Mouse (Mus musculus) liver, embryonic 12.5 days (tissue): ENCODE measurements around the gene Eno4. TPM values are rescaled to one million over a fixed set of nuclear protein-coding genes. Genes with fewer than 3 reads are reported as not detected.
"Not testable (repeated sequence)": the region's sequence is repeated elsewhere in the genome, so short reads cannot be mapped to it uniquely, and the experiment has no call there.

Source experiments
- ATAC-seq: fragments of 200-750 bp; cut with Nextera tagmentation; 2 replicates; pipeline ENCODE4 v1.8.0; 2017; ENCODE audit warnings: moderate number of reproducible peaks, mild to moderate bottlenecking, moderate library complexity
- H3K27ac ChIP-seq: fragments of 300-500 bp; sonication (generic); 2 replicates; pipeline ENCODE4 v1.5.1; 2016; ENCODE audit warnings: mild to moderate bottlenecking
- H3K27me3 ChIP-seq: fragments of 300-500 bp; sonication (generic); replicated peaks from 2 replicates; pipeline ENCODE4 v1.6.1; 2016; ENCODE audit warnings: mild to moderate bottlenecking, moderate library complexity
- H3K36me3 ChIP-seq: fragments of 300-500 bp; sonication (generic); 2 replicates; pipeline ENCODE4 v1.6.1; 2016; ENCODE audit warnings: mild to moderate bottlenecking, moderate library complexity
- H3K4me1 ChIP-seq: fragments of 300-500 bp; sonication (generic); 2 replicates; pipeline ENCODE4 v1.6.1; 2016
- H3K4me2 ChIP-seq: fragments of 300-500 bp; sonication (generic); 2 replicates; pipeline ENCODE4 v1.6.1; 2016; ENCODE audit warnings: mild to moderate bottlenecking, moderate library complexity
- H3K4me3 ChIP-seq: fragments of 300-500 bp; sonication (generic); 2 replicates; pipeline ENCODE4 v1.5.1; 2016; ENCODE audit warnings: mild to moderate bottlenecking, moderate library complexity
- H3K9ac ChIP-seq: fragments of 300-500 bp; sonication (generic); 2 replicates; pipeline ENCODE4 v1.6.1; 2016; ENCODE audit warnings: mild to moderate bottlenecking, moderate library complexity
- H3K9me3 ChIP-seq: fragments of 300-500 bp; sonication (generic); replicated peaks from 2 replicates; pipeline ENCODE4 v1.6.1; 2016; ENCODE audit warnings: mild to moderate bottlenecking, moderate library complexity
- WGBS: fragments of 180-500 bp; shearing (Covaris S2); methylation state at CpG from one replicate; pipeline ENCODE4 v1.1.7; 2016; ENCODE audit not compliant: insufficient replicate concordance; 5-methylcytosine and 5-hydroxymethylcytosine counted together
- polyA plus RNA-seq: library from polyadenylated mRNA; unstranded; fragments of >200 nt; fragmentation: Nextera tagmentation; extraction: Ambion mirVana; gene quantifications from 2 replicates; pipeline ENCODE4 v1.2.1, GENCODE M21; 2016

Eno4 gene
- 0.10 and 0.12 TPM in 2 replicates for polyA plus RNA-seq

DNA sequence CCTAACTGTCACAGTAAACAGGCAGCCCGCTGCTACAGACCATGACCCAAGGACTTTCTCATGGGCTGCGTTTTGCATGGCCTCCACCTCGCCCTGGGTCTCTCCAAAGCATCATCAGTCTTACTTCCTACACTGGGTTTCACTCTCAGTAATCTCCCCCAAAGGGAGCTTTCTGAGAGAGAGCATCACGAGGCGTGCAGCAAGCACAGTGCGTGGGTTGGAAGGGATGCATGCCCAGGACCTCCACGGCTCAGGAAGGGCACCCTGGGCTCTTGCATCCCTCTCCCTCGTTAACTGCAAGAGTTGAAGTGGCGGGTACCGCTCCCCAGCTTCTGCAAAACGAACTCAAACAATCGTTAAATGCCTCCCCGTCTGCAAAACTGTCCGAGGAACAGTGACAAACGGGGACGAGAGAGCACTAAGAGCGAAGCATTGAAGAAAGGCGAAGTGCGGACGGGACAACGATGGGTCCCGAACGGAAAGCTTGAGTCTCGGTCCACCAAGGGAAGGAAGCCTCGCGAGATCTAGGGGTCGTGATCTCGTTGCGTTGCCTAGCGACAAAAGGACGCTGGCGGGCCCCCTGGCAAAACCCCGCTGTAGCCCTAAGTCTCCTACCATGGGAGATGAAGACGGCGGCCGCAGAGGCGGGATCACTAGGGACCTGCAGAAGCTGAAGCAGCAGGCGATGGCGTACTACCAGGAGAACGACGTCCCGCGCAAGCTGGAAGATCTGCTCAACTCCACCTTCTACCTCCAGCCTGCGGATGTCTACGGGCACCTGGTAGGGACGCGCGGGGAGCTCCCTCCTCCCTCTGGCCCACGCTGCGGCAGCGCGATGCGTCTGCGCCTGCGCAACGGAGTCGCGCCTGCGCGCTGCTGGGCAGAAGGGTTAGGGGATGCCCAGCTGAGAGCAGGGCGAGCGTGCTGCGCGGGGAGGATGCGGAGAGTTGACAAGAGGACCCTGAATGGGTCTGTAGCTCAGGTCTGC lies at the start of gene Eno4, which contains the start of gene Hspa12a:
TSS of gene Eno4 (plus strand) at position 585 of the 988 bp plus-strand sequence.
TSS of gene Hspa12a (minus strand) at position 814 of the 988 bp plus-strand sequence.
- Histone ChIP-seq H3K27ac (0 out of 2 replicates have a peak within 1 kb of the TSS, but pooled peaks have one; percentile 14), H3K36me3 (no peaks in the 10 kb centered on the region), H3K9me3 (no peaks in the 10 kb centered on the region), H3K4me2 (peak within 1 kb of the TSS; percentile 92), H3K9ac (peak within 1 kb of the TSS; percentile 70), H3K27me3 (peaks cover 5% of the 10 kb centered on the region; the same call in 1 of the 2 replicates), H3K4me1 (peaks cover 14% of the 10 kb centered on the region), H3K4me3 (peak within 1 kb of the TSS; percentile 63)
- peak; percentile 94 for ATAC-seq
- under 1% methylated on average over 65 of the region's 65 CpGs for WGBS

DNA sequence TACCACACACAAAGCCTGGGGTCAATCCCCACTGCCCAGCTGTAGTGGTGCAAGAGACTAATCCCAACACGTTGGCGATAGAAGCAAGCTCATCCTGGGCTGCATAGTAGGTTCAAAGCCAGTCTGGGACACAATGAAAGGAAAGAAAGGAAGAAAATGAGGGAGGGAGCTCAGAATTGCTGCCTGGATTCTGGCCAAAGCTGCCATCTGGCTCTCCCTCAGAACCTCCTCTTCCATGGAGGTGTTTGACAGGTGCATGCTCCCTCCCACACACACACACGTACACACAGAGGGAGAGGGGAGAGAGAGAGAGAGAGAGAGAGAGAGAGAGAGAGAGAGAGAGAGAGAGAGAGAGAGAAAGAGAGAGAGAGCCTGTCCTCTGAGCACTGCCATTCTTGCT lies 47.0 kb upstream of the Eno4 start:
- H3K9ac ChIP-seq, result no peak overlapping the region
- H3K4me2 ChIP-seq, result no peak overlapping the region
- no peak overlapping the region for H3K4me3 ChIP-seq
- H3K4me1 ChIP-seq, result no peaks in the 10 kb centered on the region
- peaks cover 6% of the 10 kb centered on the region; the same call in 1 of the 2 replicates for H3K9me3 ChIP-seq
- H3K27ac ChIP-seq, result no peak overlapping the region
- H3K27me3 ChIP-seq, result no peaks in the 10 kb centered on the region
- ATAC-seq, result no peak
- WGBS, result 73% methylated on average over 3 of the region's 3 CpGs
- H3K36me3 ChIP-seq, result no peaks in the 10 kb centered on the region

DNA sequence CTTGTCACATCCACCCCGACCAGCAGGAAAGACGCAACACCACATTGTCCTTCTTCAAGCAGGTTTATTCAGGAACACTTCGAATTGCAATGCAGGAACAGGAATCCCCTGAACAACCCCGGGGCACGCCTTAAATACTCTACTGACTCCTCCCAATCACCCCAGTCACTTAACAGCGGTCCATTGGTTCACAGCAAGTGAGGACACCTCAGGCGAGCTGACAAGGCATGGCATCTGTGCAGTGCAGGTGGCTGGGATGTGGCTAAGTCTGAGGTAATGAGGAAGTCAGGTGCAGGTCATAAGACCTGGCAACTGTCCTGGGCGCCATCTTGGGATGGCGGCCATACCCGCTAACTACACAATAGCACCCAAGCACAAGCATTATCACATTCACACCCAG lies 42.8 kb upstream of the Eno4 start:
- not testable (repeated sequence) for H3K27ac ChIP-seq, H3K36me3 ChIP-seq, H3K4me1 ChIP-seq, H3K4me2 ChIP-seq, H3K9me3 ChIP-seq, H3K4me3 ChIP-seq, H3K9ac ChIP-seq, ATAC-seq, H3K27me3 ChIP-seq
- 68% methylated on average over 10 of the region's 10 CpGs for WGBS

- H3K4me1 ChIP-seq, result no peaks in the 10 kb centered on the region
- 0 out of 2 replicates have a peak, but pooled peaks cover under 1% of the 10 kb centered on the region for H3K9me3 ChIP-seq
- no peaks in the 10 kb centered on the region for H3K27me3 ChIP-seq
- peak overlapping the region; percentile 32; the same call in 1 of the 2 replicates for H3K4me2 ChIP-seq
- no peak for ATAC-seq
- no peak overlapping the region for H3K4me3 ChIP-seq
- H3K36me3 ChIP-seq, result no peaks in the 10 kb centered on the region
- WGBS, result 36% methylated on average over 7 of the region's 7 CpGs
- H3K9ac ChIP-seq, result no peak overlapping the region
- H3K27ac ChIP-seq, result no peak overlapping the region
Observed at GRCm38 (mm10) chr19:58903079-58903898, 39.9 kb upstream of the Eno4 start.

GRCm38 (mm10) chr19:58903899-58904327 lies 39.3 kb upstream of the Eno4 start:
- Histone ChIP-seq H3K27ac (no peak overlapping the region), H3K36me3 (no peaks in the 10 kb centered on the region), H3K27me3 (no peaks in the 10 kb centered on the region), H3K4me1 (no peaks in the 10 kb centered on the region), H3K9me3 (no peaks in the 10 kb centered on the region), H3K4me3 (no peak overlapping the region), H3K4me2 (peak overlapping the region; percentile 32), H3K9ac (no peak overlapping the region)
- WGBS, result 1% methylated on average over 11 of the region's 11 CpGs
- no peak for ATAC-seq

DNA sequence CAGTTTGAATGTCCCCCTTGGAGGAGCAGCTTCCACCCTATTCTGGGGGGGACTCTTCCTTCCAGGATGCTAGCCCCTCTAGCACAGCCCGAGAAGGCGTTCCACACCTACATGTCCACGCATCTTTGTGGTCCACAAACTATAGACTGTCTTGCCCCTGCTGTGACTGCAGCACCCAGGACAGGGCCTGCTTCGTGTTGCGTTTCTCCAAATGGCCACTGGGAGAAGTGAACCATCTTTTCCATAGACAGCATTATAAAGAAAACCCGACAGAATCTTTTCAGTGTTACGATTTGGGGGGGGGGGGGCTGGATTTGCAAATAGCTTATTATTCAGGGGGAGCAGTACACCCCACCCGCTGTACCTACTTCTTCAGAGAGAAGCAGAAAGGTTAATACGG lies 36.5 kb upstream of the Eno4 start:
- Histone ChIP-seq H3K4me3 (no peak overlapping the region), H3K36me3 (no peaks in the 10 kb centered on the region), H3K4me1 (peaks cover 3% of the 10 kb centered on the region; the same call in 1 of the 2 replicates), H3K9ac (no peak overlapping the region), H3K27me3 (no peaks in the 10 kb centered on the region), H3K4me2 (no peak overlapping the region), H3K9me3 (no peaks in the 10 kb centered on the region), H3K27ac (no peak overlapping the region)
- WGBS, result 50% methylated on average over 9 of the region's 9 CpGs
- ATAC-seq, result no peak

DNA sequence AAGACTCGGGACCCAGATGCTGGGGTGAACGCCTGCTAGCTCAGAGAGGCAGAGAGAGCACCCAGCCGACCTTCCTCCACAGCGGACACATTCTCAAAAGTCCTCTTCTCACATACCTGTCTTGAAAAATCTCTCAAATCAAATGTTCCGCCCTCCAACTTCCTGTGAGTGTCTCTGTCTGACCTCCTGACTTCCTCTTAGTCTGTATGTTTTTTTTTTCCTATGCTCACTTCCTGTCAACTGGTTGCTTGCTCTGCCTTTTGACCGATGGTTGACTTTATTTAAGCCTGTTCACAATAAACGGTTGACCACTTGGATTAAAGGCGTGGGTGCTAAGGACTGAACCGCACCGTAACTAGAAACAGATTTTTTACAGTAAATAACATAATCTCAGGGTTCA lies 35.2 kb upstream of the Eno4 start:
- no peak for ATAC-seq
- H3K9ac ChIP-seq, result no peak overlapping the region
- 50% methylated on average over 10 of the region's 10 CpGs for WGBS

GRCm38 (mm10) chr19:58910941-58911368 lies 32.3 kb upstream of the Eno4 start:
- H3K27ac ChIP-seq, result no peak overlapping the region

More for the DNA sequence above, 35.2 kb upstream of the Eno4 start:
- H3K27me3 ChIP-seq, result 0 out of 2 replicates have a peak, but pooled peaks cover under 1% of the 10 kb centered on the region
- H3K4me2 ChIP-seq, result no peak overlapping the region
- H3K36me3 ChIP-seq, result no peaks in the 10 kb centered on the region
- H3K4me3 ChIP-seq, result no peak overlapping the region
- peaks cover 3% of the 10 kb centered on the region; the same call in 1 of the 2 replicates for H3K4me1 ChIP-seq
- no peak overlapping the region for H3K27ac ChIP-seq
- H3K9me3 ChIP-seq, result no peaks in the 10 kb centered on the region

GRCm38 (mm10) chr19:58911386-58911785 lies 31.8 kb upstream of the Eno4 start:
- H3K36me3 ChIP-seq, result no peaks in the 10 kb centered on the region
- H3K4me2 ChIP-seq, result peak overlapping the region; percentile 55
- peak overlapping the region; percentile 30 for H3K4me3 ChIP-seq
- no peaks in the 10 kb centered on the region for H3K9me3 ChIP-seq
- H3K4me1 ChIP-seq, result peaks cover 3% of the 10 kb centered on the region; the same call in 1 of the 2 replicates
- H3K27ac ChIP-seq, result no peak overlapping the region
- ATAC-seq, result 0 out of 2 replicates have a peak, but pooled peaks have one; percentile 18
- 0 out of 2 replicates have a peak, but pooled peaks cover 9% of the 10 kb centered on the region for H3K27me3 ChIP-seq
- 13% methylated on average over 9 of the region's 9 CpGs for WGBS
- no peak overlapping the region for H3K9ac ChIP-seq

More at GRCm38 (mm10) chr19:58910941-58911368, 32.3 kb upstream of the Eno4 start:
- Histone ChIP-seq H3K4me1 (peaks cover 3% of the 10 kb centered on the region; the same call in 1 of the 2 replicates), H3K36me3 (no peaks in the 10 kb centered on the region), H3K9ac (peak overlapping the region; percentile 31; the same call in 1 of the 2 replicates), H3K4me2 (peak overlapping the region; percentile 55), H3K4me3 (peak overlapping the region; percentile 30), H3K9me3 (no peaks in the 10 kb centered on the region), H3K27me3 (0 out of 2 replicates have a peak, but pooled peaks cover 9% of the 10 kb centered on the region)
- 2% methylated on average over 11 of the region's 11 CpGs for WGBS
- no peak for ATAC-seq

- peaks cover 9% of the 10 kb centered on the region; the same call in 1 of the 2 replicates for H3K27me3 ChIP-seq
- H3K36me3 ChIP-seq, result no peaks in the 10 kb centered on the region
- H3K27ac ChIP-seq, result no peak overlapping the region
- ATAC-seq, result no peak
- no peaks in the 10 kb centered on the region for H3K9me3 ChIP-seq
- H3K4me3 ChIP-seq, result no peak overlapping the region
- H3K9ac ChIP-seq, result no peak overlapping the region
- WGBS, result 72% methylated on average over 6 of the region's 6 CpGs
- peaks cover 3% of the 10 kb centered on the region; the same call in 1 of the 2 replicates for H3K4me1 ChIP-seq
- no peak overlapping the region for H3K4me2 ChIP-seq
Observed at GRCm38 (mm10) chr19:58913301-58913700, 29.9 kb upstream of the Eno4 start.

- Histone ChIP-seq H3K27me3 (peaks cover 7% of the 10 kb centered on the region; the same call in 1 of the 2 replicates), H3K9me3 (no peaks in the 10 kb centered on the region), H3K4me3 (peak overlapping the region; percentile 10; the same call in 1 of the 2 replicates), H3K4me1 (no peaks in the 10 kb centered on the region), H3K9ac (no peak overlapping the region), H3K4me2 (peak overlapping the region; percentile 39), H3K27ac (no peak overlapping the region), H3K36me3 (no peaks in the 10 kb centered on the region)
- ATAC-seq, result no peak
- 13% methylated on average over 11 of the region's 11 CpGs for WGBS
Observed at GRCm38 (mm10) chr19:58918597-58918996, 24.6 kb upstream of the Eno4 start.
